Mouse (Mus musculus): ENCODE results near the gene Rad18.

DNA sequence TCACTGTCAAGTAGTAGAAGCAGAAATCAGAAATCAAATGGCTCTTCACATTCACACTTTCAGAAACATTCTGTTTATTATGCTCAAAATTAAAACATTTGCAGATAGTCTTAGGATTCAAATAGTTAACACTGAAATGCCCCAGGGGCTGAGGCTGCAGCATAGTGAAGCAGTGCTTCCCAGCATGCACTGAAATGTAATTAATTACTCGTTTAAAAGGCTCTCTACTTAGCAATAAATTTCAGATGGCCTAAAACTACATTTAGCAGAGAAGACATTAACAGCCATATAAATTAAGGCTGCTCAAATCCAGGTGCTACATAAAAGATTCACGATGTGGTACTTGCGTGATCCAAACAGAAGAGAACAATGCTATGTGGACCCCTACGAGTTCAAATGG is 87.5 kb downstream of the Rad18 start:
- no peak for TF ChIP-seq CTCF (IDR thresholded peaks at IDR 0.05; ENCODE audit: low read depth)
- no peak for TF ChIP-seq EP300 (IDR thresholded peaks at IDR 0.05; ENCODE audit: low read depth)

Data from liver, embryonic 14.5 days (tissue).